Mouse (Mus musculus) embryonic fibroblast, embryonic 13.5 days (primary cell): ENCODE measurements around the gene Gcn1l1.

ENCODE experiments used
- CTCF ChIP-seq: IDR thresholded peaks from 2 replicates; pipeline ENCODE4 v1.5.1; 2011; ENCODE audit warnings: mild to moderate bottlenecking, control low read depth, low read length, moderate library complexity, borderline replicate concordance; ENCODE audit not compliant: insufficient read depth
- POLR2A ChIP-seq: IDR thresholded peaks from 2 replicates; pipeline ENCODE4 v1.6.1; 2011; ENCODE audit warnings: low read depth, mild to moderate bottlenecking, control low read depth, low read length, moderate library complexity

GRCm38 (mm10) chr5:115548501-115549285 lies 16.4 kb upstream of the Gcn1l1 start:
- TF ChIP-seq POLR2A (no peak), CTCF (no peak)
